Mouse (Mus musculus): Measurements from ENCODE around the gene Aox3. TPM values are rescaled to one million over a fixed set of nuclear protein-coding genes. Genes with fewer than 3 reads are reported as not detected.

The Aox3 gene
- total and polyA plus RNA-seq, 3 experiments: 0.08 to 0.43 (median 0.14) TPM

DNA sequence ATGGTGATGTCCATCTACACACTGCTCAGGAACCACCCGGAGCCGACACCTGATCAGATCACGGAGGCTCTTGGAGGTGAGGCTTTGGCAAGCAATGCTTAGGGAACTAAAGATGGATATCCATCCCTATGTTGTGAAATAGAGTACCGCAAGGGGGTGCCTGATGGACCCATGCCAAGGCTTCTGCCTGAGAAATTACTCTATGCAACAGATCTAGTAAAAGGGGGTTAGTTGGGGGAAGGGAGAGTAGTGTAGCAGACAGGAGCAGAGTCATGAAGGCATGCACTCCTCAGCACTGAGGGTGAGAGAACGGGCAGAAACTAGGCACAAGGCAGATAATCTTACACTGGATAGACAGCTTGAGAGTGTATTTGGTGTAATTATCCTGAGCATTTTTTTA lies 108.9 kb downstream of the Aox3 start:
- in situ Hi-C loops (cut with MboI; ENCODE audit: low pct_ligation_motif_present, low pct_unique_long_range_greater_than_20kb, low sequenced_read_pairs): no loop called here
- no peak for TF ChIP-seq MAZ (IDR thresholded peaks at IDR 0.05; ENCODE audit: low read depth, low read length)
- TF ChIP-seq BHLHE40 (IDR thresholded peaks at IDR 0.05; ENCODE audit: low read depth, low read length): no peak
- TF ChIP-seq POLR2AphosphoS2 (IDR thresholded peaks at IDR 0.05; ENCODE audit: low read depth, low read length): no peak
- no peak for TF ChIP-seq TBP (conservative IDR thresholded peaks at IDR 0.05; ENCODE audit: low read depth, low read length)
- no peak for TF ChIP-seq USF2 (conservative IDR thresholded peaks at IDR 0.05; ENCODE audit: low read depth, low read length)
- no peak for TF ChIP-seq EP300 (IDR thresholded peaks at IDR 0.05; ENCODE audit: low read length)
- TF ChIP-seq KAT2A (IDR thresholded peaks at IDR 0.05; ENCODE audit: insufficient replicate concordance, low read length): no peak
- no peak overlapping the region for H3K4me2 ChIP-seq (ENCODE audit: insufficient read depth, low read depth, poor library complexity, severe bottlenecking)
- no peak overlapping the region for H3K4me3 ChIP-seq (replicated peaks in 1 of 3; ENCODE audit: low read depth in 2 of 3, low read length in 2 of 3, poor library complexity in 1 of 3)
- H3K4me1 ChIP-seq (ENCODE audit: control insufficient read depth in 1 of 2, insufficient read depth in 2 of 2): no peaks in the 10 kb centered on the region
- H3K79me2 ChIP-seq (replicated peaks; ENCODE audit: control insufficient read depth, extremely low read depth, insufficient read depth, poor library complexity, severe bottlenecking): no peaks in the 10 kb centered on the region
- no peak overlapping the region for H3K9ac ChIP-seq (ENCODE audit: insufficient read depth, low read depth)
- H3K36me3 ChIP-seq (replicated peaks in 1 of 2; ENCODE audit: control insufficient read depth in 1 of 2, insufficient read depth in 1 of 2, low read length in 1 of 2): no peaks in the 10 kb centered on the region
- dilution Hi-C loops (cut with MboI; ENCODE audit: extremely low pct_ligation_motif_present, extremely low pct_unique_long_range_greater_than_20kb, low sequenced_read_pairs): no loop called here
- H3K9me3 ChIP-seq (replicated peaks; ENCODE audit: low read length): no peaks in the 10 kb centered on the region
- H3K27me3 ChIP-seq (replicated peaks): no peaks in the 10 kb centered on the region
- DNase-seq (ENCODE audit: extremely low read depth): no peak
- H3K27ac ChIP-seq (ENCODE audit: insufficient read depth, low read depth): no peak overlapping the region

DNA sequence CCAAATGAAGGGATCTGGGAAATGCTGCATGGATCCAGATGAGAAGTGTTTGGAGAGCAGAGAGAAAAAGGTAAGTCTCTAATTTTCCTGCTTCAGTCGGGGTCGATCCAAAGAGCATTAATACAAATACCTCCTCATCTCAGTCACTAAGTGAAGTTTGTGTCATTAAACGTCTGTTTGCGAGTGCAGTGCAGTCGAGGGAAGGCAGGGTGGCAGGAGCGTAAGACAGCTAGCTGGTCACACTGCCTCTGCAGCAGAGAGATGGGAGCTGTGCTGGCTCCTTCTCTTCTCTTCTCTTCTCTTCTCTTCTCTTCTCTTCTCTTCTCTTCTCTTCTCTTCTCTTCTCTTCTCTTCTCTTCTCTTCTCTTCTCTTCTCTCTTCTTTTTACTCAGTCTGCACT lies 115.2 kb downstream of the Aox3 start:
- peaks cover 3 to 8% of the 10 kb centered on the region in 2 experiments for H3K4me1 ChIP-seq (ENCODE audit: control insufficient read depth in 1 of 2, insufficient read depth in 2 of 2)
- in situ Hi-C loops (cut with MboI; ENCODE audit: low pct_ligation_motif_present, low pct_unique_long_range_greater_than_20kb, low sequenced_read_pairs) (no loop called here), dilution Hi-C loops (cut with MboI; ENCODE audit: extremely low pct_ligation_motif_present, extremely low pct_unique_long_range_greater_than_20kb, low sequenced_read_pairs) (no loop called here)
- peaks cover 1% of the 10 kb centered on the region for H3K27me3 ChIP-seq (replicated peaks)
- no peaks in the 10 kb centered on the region for H3K79me2 ChIP-seq (replicated peaks; ENCODE audit: control insufficient read depth, extremely low read depth, insufficient read depth, poor library complexity, severe bottlenecking)
- no peak overlapping the region for H3K27ac ChIP-seq (ENCODE audit: insufficient read depth, low read depth)
- TF ChIP-seq PAX5 (IDR thresholded peaks at IDR 0.05; ENCODE audit: low read length) (no peak), CTCF (conservative IDR thresholded peaks at IDR 0.05 in 1 of 2, IDR thresholded peaks at IDR 0.05 in 1 of 2; ENCODE audit: low read depth in 2 of 2, low read length in 2 of 2) (no peak), TBP (conservative IDR thresholded peaks at IDR 0.05; ENCODE audit: low read depth, low read length) (no peak), ZMIZ1 (IDR thresholded peaks at IDR 0.05; ENCODE audit: low read depth, low read length) (no peak)
- H3K9me3 ChIP-seq (replicated peaks; ENCODE audit: low read length): no peaks in the 10 kb centered on the region
- no peak overlapping the region for H3K4me2 ChIP-seq (ENCODE audit: insufficient read depth, low read depth, poor library complexity, severe bottlenecking)
- H3K9ac ChIP-seq (ENCODE audit: insufficient read depth, low read depth): no peak overlapping the region
- no peaks in the 10 kb centered on the region for H3K36me3 ChIP-seq (replicated peaks in 1 of 2; ENCODE audit: control insufficient read depth in 1 of 2, insufficient read depth in 1 of 2, low read length in 1 of 2)
- DNase-seq (ENCODE audit: extremely low read depth): no peak
- no peak overlapping the region for H3K4me3 ChIP-seq (replicated peaks in 1 of 3; ENCODE audit: low read depth in 2 of 3, low read length in 2 of 3, poor library complexity in 1 of 3)

GRCm38 (mm10) chr1:58228916-58229315 lies 116.0 kb downstream of the Aox3 start:
- Histone ChIP-seq H3K4me2 (ENCODE audit: insufficient read depth, low read depth, poor library complexity, severe bottlenecking) (no peak overlapping the region), H3K36me3 (replicated peaks in 1 of 2; ENCODE audit: control insufficient read depth in 1 of 2, insufficient read depth in 1 of 2, low read length in 1 of 2) (no peaks in the 10 kb centered on the region), H3K79me2 (replicated peaks; ENCODE audit: control insufficient read depth, extremely low read depth, insufficient read depth, poor library complexity, severe bottlenecking) (no peaks in the 10 kb centered on the region), H3K9ac (ENCODE audit: insufficient read depth, low read depth) (no peak overlapping the region), H3K4me1 (ENCODE audit: control insufficient read depth in 1 of 2, insufficient read depth in 2 of 2) (peaks cover 3 to 8% of the 10 kb centered on the region in 2 experiments), H3K4me3 (replicated peaks in 1 of 3; ENCODE audit: low read depth in 2 of 3, low read length in 2 of 3, poor library complexity in 1 of 3) (no peak overlapping the region), H3K27ac (ENCODE audit: insufficient read depth, low read depth) (no peak overlapping the region), H3K9me3 (replicated peaks; ENCODE audit: low read length) (no peaks in the 10 kb centered on the region), H3K27me3 (replicated peaks) (peaks cover 1% of the 10 kb centered on the region)
- in situ Hi-C loops (cut with MboI; ENCODE audit: low pct_ligation_motif_present, low pct_unique_long_range_greater_than_20kb, low sequenced_read_pairs) (no loop called here), dilution Hi-C loops (cut with MboI; ENCODE audit: extremely low pct_ligation_motif_present, extremely low pct_unique_long_range_greater_than_20kb, low sequenced_read_pairs) (no loop called here)
- no peak for DNase-seq (ENCODE audit: extremely low read depth)
- no peak for TF ChIP-seq TBP (conservative IDR thresholded peaks at IDR 0.05; ENCODE audit: low read depth, low read length)
- no peak for TF ChIP-seq ZKSCAN1 (IDR thresholded peaks at IDR 0.05; ENCODE audit: borderline replicate concordance, low read depth, low read length)
- TF ChIP-seq USF1 (IDR thresholded peaks at IDR 0.05; ENCODE audit: low read depth, low read length): no peak
- TF ChIP-seq IRF4 (IDR thresholded peaks at IDR 0.05; ENCODE audit: low read depth, low read length): no peak
- TF ChIP-seq CHD2 (IDR thresholded peaks at IDR 0.05; ENCODE audit: low read length): no peak
- TF ChIP-seq POLR2AphosphoS2 (IDR thresholded peaks at IDR 0.05; ENCODE audit: low read depth, low read length): no peak
- TF ChIP-seq ZNF384 (IDR thresholded peaks at IDR 0.05; ENCODE audit: low read depth, low read length): no peak
- no peak for TF ChIP-seq MAFK (IDR thresholded peaks at IDR 0.05; ENCODE audit: insufficient replicate concordance, low read length)

All from CH12.LX (cell line).